Mouse (Mus musculus) embryo, embryonic 9.5 days (tissue): ENCODE data around the gene Tubb4a.
"Not testable (repeated sequence)": the region's sequence is repeated elsewhere in the genome, so short reads cannot be mapped to it uniquely, and the experiment has no call there.

ENCODE experiments used
- DNase-seq: peaks from one replicate; pipeline ENCODE4 v3.0.0-alpha.2; 2017; ENCODE audit errors: extremely low spot score

Gene Tubb4a

DNA sequence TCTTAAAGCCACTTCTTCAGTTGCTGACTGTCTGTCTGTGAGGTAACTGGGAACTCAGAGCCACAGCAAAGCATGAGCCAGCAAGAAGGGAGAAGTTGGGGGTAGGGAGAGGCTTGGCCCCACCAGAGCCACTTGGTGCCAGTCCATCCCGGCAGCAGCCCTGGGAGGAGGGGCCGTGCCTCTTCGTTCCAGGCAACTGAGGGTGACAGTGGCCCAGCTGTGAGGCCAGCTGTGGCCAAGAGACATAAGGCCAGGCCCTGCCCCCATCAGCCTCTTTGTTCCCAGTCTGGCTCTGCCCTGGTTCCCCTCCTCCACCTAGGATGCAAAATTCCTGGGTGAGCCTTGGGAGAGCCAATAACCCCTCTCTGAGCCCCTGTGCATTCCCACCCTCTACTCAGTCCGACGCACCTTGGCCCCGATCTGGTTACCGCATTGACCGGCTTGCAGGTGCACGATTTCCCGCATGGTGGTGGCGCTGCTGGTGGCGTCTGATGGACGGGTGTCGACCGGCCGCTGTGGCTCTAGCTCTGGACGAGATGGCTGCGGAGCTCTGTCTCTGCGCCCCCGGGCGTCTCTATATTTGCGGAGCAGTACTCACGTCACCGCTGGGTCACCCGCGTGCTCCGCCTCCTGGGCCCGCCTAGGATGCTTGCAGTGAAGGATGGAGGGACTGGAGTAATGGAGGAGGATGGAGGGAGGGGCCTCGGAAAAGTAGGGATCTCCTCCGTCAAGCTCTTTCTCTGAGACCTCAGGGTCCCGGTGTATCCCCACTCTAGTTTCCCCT lies at the start of gene Tubb4a:
Gene Tubb4a (minus strand): TSS at position 734 of the 784 bp plus-strand sequence.
- DNase-seq = peak; percentile 37

DNA sequence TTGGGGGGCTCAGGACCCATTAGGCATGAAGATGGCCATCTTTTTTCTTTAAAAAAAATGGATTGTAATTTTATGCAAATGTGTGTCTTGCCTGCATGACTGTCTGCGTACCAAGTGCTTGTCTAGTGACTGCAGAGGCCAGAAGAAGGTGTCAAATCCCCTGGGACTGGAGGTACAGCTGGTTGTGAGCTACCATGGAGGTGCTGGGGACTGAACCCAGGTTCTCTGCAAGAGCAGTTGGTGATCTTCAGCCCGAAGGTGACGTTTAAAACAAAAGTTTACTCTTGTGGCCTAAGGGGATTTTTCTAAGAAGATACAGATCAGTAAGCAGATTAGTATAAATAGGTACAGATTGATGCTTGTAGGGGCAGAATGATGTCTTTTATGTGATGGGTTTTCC lies 48.1 kb upstream of the Tubb4a start:
- no peak for DNase-seq

DNA sequence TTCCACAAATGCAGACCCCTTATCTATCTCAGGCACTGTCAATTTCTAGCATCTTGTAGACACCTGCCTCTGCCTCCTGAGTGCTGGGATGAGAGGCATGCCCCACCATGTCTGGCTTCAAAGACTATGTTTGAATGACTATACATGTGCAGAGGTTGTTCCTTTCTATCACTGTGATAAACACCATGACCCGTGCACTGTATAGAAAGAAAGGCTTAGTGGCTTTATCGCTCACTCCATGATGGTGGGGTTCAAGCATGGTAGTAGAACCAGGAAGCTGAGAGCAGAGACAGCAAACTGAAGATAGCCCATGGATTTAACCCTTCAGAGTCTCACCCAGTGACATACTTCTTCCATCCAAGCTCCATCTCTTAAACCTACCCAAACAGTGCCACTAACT lies 47.1 kb upstream of the Tubb4a start:
- DNase-seq = no peak

DNA sequence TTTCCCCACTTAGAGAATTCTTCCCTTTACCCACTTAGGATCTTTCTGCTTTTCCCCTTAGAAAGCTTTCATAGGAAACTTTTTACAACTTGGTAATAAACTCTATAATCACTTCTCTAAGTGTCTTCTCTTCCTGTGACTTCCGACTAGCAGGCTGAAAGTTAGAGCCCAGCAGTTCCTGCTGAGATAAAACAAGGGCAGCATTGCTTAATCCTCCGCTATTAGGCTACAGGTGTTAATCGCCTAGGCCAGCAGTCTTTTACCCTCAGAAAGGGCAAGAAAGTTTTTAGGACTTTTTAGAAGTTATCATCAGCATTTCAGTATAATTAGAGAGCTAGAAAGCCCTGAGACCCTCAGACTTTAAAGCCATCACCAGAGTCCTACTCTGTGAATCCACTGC lies 46.4 kb upstream of the Tubb4a start:
- DNase-seq = not testable (repeated sequence)

DNA sequence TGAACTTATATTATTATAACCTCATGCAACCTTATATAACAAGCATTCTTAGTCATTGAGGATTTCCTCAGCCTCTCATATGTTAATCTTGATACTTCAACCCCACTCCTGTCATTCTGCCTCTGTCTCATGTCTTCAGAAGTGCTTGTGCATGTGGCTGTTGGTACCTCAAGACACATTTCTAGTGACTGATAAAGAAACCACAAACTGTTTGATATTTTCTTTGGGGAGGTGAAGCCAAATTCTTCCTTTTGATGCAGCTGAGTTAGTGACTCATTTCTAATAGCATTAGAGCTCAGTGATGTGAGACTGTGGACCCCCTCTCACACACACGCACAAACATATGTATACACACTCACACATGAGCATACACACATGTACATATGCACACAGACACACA lies 44.2 kb upstream of the Tubb4a start:
- DNase-seq = no peak

DNA sequence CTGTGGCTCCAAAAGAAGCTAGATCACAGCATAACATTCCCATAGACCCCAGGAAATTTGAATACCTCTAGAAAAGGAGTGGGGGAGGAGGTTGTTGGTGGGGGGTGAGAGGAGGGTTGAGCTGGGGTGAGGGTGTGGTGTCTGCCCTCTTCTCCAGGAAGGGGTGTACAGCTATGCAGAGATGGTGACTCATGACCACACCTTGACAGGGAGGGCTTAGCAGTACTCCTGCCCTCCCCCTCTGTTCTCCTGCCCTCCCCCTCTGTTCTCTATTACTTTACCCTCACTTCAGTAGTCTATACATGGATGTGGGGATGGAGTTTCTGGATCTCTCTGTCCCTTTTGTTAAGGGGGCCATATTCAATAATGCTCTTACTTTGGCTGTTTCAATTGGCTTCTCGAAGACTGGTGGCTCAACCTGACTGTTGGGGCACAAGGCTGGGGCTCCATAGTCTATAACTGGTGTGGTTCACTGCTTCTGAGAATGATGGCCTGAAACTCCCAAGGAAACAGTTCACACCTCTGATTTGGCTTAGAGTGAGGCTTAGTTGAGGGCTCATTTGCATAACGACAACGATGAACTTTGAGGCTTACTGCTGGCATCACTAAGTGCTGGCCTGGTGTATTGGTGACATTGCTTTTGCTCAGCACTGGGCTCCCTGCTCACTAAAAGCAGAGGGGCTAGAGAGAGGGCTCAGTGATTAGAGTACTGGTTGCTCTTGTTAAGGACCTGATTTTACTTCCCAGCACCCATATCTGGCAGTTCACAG lies 38.5 kb upstream of the Tubb4a start:
- no peak for DNase-seq

DNA sequence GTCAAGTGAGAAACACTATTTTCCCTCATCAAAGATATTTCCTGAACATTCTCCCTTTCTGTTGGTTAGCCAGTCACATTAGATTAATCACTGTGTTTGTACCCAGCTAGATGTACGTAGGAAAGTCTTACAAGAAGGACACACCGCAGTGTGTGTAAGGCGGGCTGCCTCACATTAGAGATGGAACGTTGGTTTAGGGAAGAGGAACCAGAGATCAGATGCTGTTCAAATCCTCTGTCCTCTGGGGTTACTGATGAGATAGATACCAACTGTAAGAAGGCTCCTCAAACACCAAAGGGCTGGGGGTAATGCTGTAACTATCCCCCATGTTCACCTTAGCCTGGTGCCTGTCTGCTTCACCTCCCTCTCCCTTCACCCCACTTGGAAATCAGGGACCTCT lies 37.2 kb upstream of the Tubb4a start:
- no peak for DNase-seq

DNA sequence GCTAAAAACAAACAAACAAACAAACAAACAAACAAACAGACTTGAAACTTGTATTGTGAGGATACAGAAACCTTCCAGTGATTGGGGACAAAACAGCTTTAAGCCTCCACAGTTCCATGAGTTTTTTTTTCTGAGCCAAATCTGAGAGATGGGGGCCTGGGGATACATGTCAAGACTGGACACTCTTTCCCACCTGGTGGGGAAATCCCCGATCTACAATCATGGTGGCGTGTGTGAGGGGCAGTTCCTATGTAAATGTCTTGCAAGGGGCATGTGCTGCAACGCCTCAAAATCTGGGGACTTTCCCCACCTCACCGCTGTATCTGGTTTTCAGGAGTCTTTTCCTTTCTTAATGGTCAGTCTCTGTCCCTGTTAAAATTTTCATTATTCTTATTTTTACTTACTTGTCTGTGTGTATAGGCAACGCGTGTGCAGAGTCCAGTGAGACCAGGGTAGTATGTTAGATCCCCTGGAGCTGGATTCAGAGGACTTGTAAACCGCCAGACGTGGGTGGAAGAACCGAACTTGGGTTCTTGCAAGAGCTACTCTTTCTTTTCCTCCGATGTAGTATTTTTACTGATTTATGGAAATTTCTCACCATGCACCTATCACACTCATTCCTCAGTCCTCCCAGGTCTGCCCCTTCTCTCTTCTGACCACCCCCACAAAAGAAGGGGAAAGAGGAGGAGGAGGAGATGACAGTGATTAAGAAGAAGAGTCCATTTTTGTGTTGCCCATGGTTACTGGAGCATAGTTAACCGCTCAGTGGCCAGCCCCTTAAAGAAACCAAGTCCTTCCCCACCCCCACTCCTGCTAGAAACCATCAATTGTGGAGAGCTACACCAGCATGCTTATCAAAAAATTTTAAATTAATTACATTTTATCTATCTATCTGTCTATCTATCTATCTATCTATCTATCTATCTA lies 35.9 kb upstream of the Tubb4a start:
- DNase-seq = no peak

DNA sequence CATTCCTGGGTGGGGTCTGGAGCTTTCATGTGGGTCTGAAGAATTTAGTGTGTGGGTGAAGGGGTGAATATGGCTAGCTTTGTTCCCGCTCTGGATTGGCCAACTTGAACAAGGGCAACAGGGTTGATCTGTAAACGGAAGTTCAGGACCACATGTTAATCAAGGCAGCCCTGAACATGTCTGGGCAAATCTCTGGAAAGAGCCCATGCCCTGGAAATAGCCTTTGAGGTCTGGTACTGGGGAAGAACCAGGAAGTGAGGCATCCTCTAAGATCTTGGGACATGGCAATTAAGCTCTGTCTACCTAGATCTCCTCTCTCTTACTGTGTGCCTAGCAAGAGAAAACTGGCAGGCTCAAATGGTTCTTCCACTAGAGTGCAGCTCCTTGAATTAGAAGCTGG lies 34.3 kb upstream of the Tubb4a start:
- no peak for DNase-seq

DNA sequence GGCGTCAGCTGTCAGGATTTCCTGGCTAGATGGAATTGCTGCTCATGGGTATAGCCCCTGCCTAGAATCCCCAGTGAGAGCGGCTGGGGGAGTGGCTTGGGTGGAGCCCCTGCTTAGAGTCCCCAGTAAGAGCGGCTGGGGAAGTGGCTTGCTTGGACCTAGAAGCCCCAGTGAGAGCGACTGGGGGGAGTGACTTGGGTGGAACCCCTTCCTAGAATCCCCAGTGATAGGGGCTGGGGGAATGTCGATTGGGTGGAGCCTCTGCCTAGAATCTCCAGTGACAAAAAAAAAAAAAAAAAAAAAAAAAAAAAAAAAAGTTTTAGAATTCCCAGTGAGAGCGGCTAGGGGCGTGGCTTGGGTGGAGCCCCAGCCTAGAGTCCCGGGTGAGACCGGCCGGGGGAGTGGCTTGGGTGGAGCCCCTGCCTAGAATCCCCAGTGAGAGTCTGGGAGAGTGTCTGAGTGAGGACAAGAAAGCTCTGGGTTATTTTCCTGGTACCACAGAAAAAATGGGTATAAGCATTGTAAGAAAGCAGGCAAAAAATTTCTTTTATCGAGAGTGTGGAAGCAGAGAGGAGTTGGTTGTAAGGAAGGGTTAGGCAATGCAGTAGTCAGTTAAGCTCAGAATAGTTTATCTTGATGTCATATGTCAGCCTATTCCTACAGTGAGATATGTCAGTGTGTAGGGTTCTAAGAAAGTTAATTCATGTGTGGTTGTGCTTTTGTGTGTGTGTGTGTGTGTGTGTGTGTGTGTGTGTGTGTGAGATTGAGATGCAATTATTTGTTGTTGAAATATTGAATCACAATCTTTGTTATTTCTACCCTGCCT lies 31.2 kb upstream of the Tubb4a start:
- peak; percentile 54 for DNase-seq

DNA sequence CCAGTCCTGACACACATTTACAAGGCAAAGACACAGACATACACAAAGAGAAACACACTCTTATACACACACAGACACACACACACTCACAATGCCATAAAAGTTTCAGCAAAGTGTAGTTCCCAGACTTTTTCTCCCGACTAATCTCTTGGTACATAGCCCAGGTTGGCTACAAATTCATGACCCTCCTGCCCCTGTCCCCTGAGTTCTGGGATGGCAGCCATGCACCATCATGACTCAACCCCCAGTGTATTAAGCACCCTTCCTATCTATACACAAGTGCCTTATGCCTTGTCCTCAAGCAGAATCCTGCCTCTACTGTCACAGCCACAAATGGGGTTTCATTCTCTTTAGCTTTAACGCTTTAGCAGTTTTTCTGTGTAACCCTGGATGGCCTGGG lies 29.2 kb upstream of the Tubb4a start:
- DNase-seq = no peak

DNA sequence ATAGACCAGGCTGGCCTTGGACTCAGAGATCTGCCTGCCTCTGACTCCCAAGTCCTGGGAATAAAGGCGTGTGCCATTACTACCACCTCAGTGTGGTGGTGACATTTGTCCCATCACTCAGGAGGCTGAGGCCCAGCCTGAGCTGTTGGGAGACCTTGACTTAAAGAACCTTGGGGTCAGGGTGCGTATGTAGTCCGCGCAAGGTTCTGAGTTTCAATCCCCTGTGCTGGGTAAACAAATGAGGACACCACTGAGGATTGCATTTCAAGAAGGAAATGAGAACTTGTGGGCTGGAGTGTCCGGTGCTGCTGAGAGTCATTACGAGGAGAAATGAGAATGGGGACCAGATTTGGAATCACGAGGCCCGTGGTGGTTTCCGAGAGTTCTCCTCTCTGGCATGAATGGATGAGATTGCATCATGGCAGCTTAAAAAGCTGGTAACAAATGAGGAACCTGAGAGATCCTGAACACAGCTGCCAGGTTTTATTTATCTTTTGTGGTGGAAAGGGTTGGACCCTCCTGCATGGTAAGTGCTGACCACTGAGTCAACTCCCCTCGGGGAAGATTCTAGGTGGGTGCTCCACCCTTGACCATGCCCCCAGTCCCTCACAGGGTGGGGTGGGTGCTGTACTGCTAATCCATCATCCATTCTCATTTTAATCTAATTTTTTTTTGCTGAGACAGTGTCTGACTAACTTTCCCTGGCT lies 25.3 kb upstream of the Tubb4a start:
- DNase-seq = no peak

DNA sequence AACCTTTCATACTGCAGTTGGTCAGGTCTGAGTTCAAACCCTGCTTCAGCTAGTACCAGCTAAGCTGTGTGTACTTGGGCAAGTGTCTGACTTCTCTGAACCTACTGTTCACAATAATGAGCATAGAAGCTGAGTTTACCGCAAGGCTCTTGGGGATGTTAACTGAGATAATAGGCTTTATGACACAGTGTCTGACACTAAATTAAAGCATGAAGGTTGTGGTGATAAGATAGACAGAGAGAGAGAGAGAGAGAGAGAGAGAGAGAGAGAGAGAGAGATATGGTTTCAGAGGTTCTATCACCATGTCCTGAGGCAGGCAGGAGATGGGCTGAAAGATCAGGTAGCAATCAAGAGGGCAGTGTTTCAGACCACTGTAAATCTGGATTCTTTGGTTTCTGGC lies 22.4 kb upstream of the Tubb4a start:
- no peak for DNase-seq

DNA sequence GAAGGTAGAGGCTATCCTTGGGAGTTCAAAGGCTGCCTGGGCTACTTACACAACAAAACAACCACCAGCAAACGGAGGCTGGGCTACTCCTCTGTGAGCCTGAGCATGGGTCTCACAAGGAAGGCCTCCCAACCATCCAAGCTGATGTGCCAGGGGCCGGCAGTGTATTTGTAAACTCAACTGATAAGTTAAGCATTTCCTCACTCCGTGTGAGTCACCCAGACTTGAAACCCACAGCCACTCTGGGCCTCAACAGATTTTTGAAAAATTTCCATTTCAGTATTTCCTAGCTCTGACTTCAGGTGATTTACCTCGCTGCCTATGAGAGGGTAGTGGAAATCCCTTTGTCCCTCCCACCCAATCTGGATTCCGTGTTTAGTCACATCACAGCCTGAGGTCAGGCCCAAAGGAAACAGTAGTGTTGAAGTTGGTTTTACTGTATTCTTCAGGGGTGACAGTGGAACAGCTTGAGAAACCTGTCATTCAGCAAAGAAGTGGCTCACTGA lies 21.1 kb upstream of the Tubb4a start:
- no peak for DNase-seq

DNA sequence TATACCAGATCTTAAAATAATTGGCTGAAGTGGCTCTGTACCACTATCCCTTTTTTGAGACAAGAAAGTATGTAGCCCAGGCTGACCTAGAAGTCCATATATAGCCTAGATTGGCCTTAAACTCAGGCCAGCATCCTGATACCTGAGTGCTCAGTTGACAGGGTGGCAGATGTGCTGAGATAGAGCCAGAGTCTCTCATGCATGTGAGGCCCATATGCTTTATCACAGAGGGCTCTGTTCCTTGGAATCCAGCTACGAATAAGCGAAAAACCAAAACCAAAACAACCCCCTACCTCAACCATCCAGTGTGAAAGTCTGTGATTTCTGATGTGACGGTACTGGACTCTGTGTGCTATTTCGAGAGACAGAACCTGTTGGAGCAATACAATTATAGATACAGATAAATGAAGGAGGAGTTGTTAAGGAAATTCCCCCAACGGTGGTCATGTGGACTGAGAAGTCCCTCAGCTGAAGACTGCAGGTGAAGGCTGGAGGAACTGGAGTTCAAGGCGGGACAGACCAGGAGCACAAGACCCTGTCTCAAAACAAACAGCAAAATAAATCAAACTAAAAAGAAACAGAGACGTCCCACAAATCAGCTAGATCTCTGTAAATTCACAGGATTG lies 20.6 kb upstream of the Tubb4a start:
- no peak for DNase-seq

DNA sequence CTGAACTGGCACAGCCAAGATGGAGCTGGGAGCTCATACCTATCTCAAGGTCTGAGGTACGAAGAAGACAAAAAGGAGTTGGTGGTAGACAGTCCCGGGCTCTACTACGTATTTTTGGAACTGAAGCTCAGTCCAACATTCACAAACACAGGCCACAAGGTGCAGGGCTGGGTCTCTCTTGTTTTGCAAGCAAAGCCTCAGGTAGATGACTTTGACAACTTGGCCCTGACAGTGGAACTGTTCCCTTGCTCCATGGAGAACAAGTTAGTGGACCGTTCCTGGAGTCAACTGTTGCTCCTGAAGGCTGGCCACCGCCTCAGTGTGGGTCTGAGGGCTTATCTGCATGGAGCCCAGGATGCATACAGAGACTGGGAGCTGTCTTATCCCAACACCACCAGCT lies 19.5 kb upstream of the Tubb4a start:
- no peak for DNase-seq

DNA sequence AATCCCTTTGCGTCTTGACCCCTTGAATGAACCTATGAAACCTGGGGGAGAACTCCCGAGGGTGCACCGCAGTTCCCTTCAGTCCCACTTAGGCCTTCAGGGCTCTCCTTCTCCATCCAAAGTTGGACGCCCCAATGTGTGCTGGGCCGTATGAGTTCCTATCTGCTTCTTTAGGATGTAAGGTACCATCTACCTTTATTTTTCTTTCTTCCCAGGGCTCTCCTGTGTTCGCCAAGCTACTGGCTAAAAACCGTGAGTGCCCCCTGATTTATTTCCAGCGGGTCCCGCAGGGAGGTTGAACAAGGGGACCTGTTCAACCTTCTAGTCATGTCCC lies 18.4 kb upstream of the Tubb4a start:
- no peak for DNase-seq

DNA sequence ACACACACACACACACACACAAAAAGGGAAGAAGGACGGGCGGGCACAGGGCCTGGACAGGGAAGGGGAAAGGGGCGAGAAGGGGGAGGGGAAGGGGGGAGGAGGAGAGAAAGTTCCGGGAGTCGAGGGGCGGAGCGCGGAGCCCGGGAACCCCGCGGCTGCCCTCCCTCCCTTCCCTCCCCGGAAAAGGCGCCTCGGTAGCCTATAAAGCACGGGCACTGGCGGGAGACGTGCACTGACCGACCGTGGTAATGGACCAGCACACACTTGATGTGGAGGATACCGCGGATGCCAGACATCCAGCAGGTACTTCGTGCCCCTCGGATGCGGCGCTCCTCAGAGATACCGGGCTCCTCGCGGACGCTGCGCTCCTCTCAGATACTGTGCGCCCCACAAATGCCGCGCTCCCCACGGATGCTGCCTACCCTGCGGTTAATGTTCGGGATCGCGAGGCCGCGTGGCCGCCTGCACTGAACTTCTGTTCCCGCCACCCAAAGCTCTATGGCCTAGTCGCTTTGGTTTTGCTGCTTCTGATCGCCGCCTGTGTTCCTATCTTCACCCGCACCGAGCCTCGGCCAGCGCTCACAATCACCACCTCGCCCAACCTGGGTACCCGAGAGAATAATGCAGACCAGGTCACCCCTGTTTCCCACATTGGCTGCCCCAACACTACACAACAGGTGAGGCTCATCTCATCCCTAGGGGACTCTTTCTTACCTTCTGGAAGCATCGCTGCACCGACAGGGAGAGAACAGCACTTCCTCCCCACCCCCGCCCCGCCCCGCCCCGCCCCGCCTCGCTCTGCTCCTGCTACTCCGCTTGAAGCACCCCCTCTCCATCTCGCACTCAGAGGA lies 17.8 kb upstream of the Tubb4a start, which contains the start of gene Tnfsf9:
Gene Tnfsf9 (plus strand): TSS at position 145 of the 854 bp plus-strand sequence.
- peak; percentile 83 for DNase-seq

DNA sequence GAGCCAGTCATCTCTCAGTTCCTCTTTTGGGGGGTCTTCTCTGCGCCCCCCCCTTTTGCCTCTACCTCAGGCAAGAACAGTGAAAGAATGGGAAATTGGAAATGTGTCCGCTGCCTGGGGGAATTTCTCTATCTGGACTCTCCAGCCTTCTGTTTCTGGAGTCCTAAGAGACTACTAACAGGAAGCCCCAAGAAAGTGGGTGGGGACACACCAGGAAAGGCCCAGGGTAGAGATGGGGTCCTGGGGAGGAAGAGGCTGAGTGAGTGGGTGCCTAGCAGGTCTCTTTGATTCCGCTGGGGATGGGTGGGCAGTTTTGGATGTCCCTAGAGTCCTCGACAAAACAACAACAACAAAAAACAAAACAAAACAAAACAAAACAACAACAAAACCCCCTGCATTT lies 16.9 kb upstream of the Tubb4a start:
- no peak for DNase-seq
